Mouse (Mus musculus) embryo, embryonic 10 days (tissue): Measurements from ENCODE around the gene Wnt8b.

Source experiments
- DNase-seq: peaks from one replicate; pipeline ENCODE4 v3.0.0-alpha.2; 2015; ENCODE audit warnings: low spot score

Gene Wnt8b

GRCm38 (mm10) chr19:44511451-44512231 lies 18.4 kb downstream of the Wnt8b start:
- DNase-seq = peak; percentile 80

DNA sequence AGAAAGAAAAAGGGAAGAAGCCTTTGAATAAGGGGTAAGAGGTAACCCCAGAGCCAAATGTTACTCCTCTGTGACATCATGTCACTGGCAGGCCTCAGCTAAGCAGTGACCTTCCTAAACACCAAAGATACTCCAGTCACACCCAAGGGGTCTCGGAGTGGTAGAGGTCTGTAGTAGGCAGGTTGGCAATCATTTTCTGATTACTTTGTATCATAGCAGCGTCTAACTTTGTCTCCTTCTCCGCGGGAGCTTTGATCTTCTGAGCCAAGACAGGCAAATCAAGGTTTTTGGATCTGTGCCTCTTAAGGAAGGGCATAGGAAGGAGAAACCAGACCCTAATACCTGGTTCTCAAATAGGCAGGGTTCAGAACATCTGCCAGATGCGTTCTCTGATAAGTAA lies 19.3 kb downstream of the Wnt8b start:
- DNase-seq = no peak

- DNase-seq = peak; percentile 43
These were observed 20.0 kb downstream of the Wnt8b start for GRCm38 (mm10) chr19:44513054-44513833.

DNA sequence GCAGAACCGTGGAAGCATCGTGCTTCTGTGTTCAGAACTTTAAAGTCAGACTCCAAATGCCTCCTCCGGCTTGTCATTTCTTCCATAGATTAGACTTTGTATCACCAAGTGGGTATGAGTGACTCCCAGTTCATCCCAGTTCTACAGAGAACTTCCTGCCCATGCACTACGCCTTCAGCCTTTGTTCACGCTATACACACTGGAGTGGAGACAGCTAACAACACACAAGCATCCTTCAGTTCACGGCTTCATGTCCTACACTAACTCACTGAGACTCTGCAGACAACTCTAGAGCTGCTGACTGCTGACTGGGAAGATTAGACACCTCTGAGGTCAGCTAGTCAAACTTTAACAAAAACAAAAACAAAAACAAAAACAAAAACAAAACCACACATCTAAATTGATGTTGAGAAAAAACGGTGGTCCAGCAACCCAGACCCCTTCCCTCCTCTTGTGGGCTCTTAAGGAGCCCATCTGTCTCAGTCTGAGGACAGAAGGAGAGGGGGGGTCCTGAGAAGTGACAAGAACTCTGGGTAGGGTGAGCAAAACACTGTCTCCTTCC lies 20.7 kb downstream of the Wnt8b start:
- peak; percentile 31 for DNase-seq

DNA sequence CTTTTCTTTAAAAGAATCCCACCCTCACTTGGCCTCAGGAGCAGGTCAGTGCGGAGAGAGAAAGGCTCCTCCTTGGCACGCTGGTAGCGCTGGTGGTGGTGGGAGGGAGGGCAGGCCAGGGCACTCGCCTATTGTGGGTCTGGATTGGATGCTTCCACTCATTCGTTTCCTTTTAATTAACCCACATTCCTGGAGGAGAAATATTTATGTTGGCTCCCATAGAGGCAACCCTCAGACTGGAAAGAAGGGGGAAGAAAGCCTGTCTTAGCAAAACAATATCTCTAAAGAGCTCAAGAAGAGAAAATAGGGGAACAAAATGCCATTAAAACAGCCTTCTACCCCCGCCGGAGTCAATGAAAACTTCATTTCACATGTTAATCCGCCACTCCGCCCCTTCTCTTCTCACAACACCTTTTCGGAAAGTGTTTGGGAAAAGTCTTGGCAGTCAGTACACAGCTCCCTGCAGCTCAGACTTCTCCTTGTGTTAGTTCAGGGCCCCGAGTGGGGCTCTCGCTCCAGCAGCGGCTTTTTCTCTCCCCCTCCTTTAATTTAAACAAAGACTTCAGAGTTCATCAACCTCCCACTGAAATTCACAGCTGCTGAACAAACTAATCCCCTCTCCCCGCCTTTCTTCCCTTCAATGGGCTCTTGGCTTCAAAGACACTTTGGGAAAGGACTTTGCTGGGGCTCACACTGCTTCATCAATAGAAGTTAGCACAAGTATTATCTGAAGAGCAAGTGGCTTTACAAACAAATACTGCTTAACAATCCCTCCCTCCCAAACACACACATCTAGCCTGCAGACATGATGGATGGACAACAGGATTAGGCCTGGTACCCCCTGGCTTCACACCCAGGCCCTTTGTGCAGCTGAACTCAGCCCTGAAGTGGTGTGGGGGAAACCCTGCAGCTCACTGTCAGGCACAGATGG lies 21.5 kb downstream of the Wnt8b start:
- DNase-seq = peak; percentile 75

GRCm38 (mm10) chr19:44515769-44516168 lies 22.5 kb downstream of the Wnt8b start:
- DNase-seq = no peak

DNA sequence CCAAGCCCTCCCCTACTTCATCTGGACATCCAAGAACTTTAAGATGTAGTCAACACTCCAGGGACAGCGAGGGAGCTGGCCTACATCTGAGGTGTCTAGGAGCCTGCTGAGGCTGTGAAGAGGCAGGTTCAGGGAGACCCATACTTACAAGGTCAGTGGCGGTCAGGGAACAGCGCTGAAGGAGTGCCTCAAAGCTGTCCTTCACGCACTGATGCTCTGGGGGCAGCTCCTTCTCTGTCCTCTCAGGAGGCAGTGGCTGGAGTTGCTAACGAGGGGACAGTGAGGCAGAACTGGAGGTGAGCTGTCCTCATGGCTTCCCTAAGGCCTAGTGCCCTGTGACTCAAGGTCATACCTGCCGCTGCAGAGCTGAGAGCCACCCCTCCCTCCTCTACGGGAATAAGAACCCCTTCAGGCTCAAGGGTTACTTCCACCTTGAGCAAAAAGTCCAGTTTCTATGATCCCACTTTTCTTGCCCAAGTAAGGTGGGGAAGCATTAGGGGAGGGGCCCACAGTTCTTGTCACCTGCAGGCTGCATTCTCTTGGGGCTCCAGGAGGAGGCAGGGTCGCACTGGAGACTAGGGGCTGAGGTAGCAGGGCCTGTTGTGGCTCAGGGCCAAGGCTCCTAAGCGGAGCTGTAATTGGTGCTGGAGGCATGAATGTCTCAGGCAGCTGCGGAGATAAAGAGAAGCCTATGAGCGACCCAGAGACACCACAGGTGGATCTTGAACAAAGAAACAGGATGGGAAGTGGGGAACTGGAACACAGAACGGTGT lies 24.9 kb downstream of the Wnt8b start:
- peak; percentile 43 for DNase-seq

GRCm38 (mm10) chr19:44519152-44519551 lies 25.9 kb downstream of the Wnt8b start:
- DNase-seq = peak; percentile 66

GRCm38 (mm10) chr19:44525551-44526205 lies 32.4 kb downstream of the Wnt8b start:
- DNase-seq = no peak

GRCm38 (mm10) chr19:44530018-44530417 lies 36.7 kb downstream of the Wnt8b start:
- DNase-seq = no peak

- DNase-seq = peak; percentile 57
These were observed 42.1 kb downstream of the Wnt8b start for GRCm38 (mm10) chr19:44535376-44535775.

GRCm38 (mm10) chr19:44537416-44537815 lies 44.1 kb downstream of the Wnt8b start:
- DNase-seq = no peak

GRCm38 (mm10) chr19:44542694-44543178 lies 49.5 kb downstream of the Wnt8b start:
- DNase-seq = no peak

GRCm38 (mm10) chr19:44544372-44544771 lies 51.1 kb downstream of the Wnt8b start:
- no peak for DNase-seq

GRCm38 (mm10) chr19:44544775-44545174 lies 51.5 kb downstream of the Wnt8b start:
- peak; percentile 96 for DNase-seq

DNA sequence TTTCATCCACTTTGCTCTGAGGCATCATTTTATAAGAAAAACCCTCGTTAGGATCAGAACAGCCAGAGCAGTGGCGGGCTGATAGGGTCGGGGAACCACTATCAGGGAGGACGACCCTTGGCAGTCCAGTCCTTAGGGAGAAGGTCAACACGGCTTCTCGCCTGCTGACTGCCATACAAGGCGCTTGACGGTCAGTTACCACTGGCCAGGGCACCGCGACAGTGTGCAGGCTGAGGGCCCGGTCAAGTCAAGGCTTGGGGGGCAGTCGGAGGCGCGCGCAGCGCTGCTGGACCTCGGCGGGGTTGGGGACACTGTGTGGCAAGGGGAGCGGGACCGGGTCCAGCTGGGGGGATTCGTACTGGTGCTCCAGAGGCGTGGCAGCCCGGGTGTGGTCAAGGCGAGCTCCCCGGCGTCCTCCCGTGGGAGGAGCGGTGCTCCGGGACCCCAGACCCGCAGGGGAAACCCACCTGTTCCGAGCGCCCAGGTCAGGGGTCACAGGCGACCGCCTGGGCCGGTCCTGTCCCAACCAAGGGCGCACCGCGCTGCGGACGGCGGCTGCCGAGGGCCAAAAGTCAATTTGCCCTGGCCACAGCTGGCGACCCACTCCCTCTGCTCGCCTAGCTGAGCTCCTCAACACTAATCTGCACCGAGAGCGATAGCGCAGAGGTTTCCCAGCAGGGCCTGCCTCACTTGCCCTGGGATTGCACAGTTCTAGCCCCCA lies 52.2 kb downstream of the Wnt8b start, which contains the start of gene Sec31b:
Gene Sec31b, minus strand, starts transcription at position 544 of the 721 bp plus-strand sequence.
- DNase-seq = peak; percentile 74

DNA sequence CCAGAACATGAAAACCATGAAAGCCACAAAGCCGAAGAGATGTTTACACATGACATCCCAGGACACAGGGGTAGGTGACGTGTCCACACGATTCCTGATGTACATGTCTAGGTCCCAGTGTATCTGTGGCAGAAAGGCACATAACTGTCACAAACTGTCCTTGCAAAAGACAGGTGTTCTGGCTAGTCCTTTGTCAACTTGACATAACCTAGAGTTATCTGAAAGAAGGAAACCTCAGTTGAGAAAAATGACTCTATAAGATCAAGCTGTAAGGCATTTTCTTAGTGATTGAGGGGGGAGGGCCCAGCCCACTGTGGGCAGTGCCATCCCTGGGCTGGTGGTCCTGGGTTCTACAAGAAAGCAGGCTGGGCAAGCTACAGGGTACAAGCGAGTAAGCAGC lies 59.5 kb downstream of the Wnt8b start, which contains the start of gene Gm20538:
Gene Gm20538, minus strand, starts transcription at position 101 of the 400 bp plus-strand sequence.
- DNase-seq = no peak

DNA sequence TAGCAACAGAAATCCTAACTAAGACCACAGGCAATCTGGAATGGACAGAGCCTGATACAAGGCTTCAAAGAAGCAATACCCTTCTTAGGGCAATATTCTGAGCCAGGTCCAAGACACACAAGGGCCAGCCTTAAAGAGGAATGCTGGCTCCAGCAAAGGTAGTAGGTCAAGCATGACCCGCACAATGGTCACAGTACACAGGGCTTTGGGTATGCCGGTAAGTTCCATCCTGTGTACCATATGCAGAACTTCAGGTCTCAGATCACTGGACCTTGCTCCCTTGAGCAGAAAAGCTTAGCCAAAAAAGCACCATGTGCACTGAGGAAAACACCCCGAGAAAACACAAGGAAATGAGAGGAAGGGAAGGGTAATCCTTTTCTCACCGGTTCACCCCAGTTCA lies 60.0 kb downstream of the Wnt8b start:
- DNase-seq = no peak

GRCm38 (mm10) chr19:44554490-44554860 lies 61.2 kb downstream of the Wnt8b start:
- DNase-seq = no peak
